Mouse (Mus musculus) C2C12 (cell line): ENCODE results near the gene Herc4. TPM values are rescaled to one million over a fixed set of nuclear protein-coding genes. Genes with fewer than 3 reads are reported as not detected.

Experiments used
- H3K27me3 ChIP-seq: one replicate; pipeline ENCODE4 v1.6.1; 2011; ENCODE audit not compliant: control insufficient read depth, insufficient read depth, insufficient read length
- H3K36me3 ChIP-seq: one replicate; pipeline ENCODE4 v1.6.1; 2011; ENCODE audit not compliant: control insufficient read depth, insufficient read depth
- H3K4me3 ChIP-seq: one replicate; pipeline ENCODE4 v1.5.1; 2011; ENCODE audit warnings: mild to moderate bottlenecking, control low read depth; ENCODE audit not compliant: poor library complexity, insufficient read depth, severe bottlenecking
- H3K79me2 ChIP-seq: one replicate; pipeline ENCODE4 v1.6.1; 2011; ENCODE audit not compliant: control insufficient read depth, insufficient read depth
- H3K79me3 ChIP-seq: one replicate; pipeline ENCODE4 v1.6.1; 2011; ENCODE audit warnings: low read depth, control low read depth
- H3ac ChIP-seq: one replicate; pipeline ENCODE3; 2011; ENCODE audit warnings: low read depth; ENCODE audit not compliant: control insufficient read depth, insufficient read length
- CEBPB ChIP-seq: IDR thresholded peaks from one replicate; pipeline ENCODE4 v1.6.1; 2011; ENCODE audit warnings: low read depth, mild to moderate bottlenecking, control low read depth, moderate library complexity
- CTCF ChIP-seq: IDR thresholded peaks from one replicate; pipeline ENCODE4 v1.5.1; 2011; ENCODE audit not compliant: control insufficient read depth, insufficient read depth, insufficient read length
- FOSL1 ChIP-seq: IDR thresholded peaks from one replicate; pipeline ENCODE4 v1.8.0; 2011; ENCODE audit warnings: mild to moderate bottlenecking, low read length; ENCODE audit not compliant: poor library complexity, insufficient read depth, severe bottlenecking
- MAX ChIP-seq: IDR thresholded peaks from one replicate; pipeline ENCODE4 v1.6.1; 2011; ENCODE audit warnings: mild to moderate bottlenecking, control low read depth
- MYOD1 ChIP-seq: IDR thresholded peaks from one replicate; pipeline ENCODE4 v1.6.1; 2011; ENCODE audit warnings: low read depth; ENCODE audit not compliant: control insufficient read depth, insufficient read length
- MYOG ChIP-seq: IDR thresholded peaks from one replicate; pipeline ENCODE4 v1.6.1; 2011; ENCODE audit not compliant: control insufficient read depth, insufficient read length; ENCODE audit errors: extremely low read depth
- USF1 ChIP-seq: IDR thresholded peaks from one replicate; pipeline ENCODE4 v1.6.1; 2011; ENCODE audit warnings: low read depth, mild to moderate bottlenecking, control low read depth, moderate library complexity
- polyA plus RNA-seq: library from polyadenylated mRNA; unstranded; fragments of >200 nt; fragmentation: generic; extraction: Trizol; gene quantifications from one replicate; pipeline ENCODE4 v1.2.1, GENCODE M21; 2012; ENCODE audit warnings: missing spikeins

Herc4 gene
- polyA plus RNA-seq, 1 experiment: 10.7 TPM

DNA sequence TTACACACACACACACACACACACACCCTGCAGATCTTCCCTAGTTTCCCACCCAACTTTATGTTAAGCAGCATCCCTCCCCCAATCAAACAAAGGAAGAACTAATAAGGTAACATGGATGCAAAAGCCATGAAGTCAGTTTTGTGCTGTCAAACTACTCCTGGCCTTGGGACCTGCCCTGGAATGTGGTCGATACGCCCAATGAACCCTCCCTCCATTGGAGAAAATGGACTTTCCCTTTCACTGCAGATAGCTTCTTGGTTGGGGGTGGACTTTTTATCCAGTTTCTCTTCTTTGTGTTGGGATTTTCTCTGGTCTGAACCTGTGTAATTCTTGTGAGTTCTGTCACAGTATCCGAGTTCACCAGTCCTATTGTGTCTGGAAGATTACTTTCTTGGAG lies 15.1 kb downstream of the Herc4 start:
- Histone ChIP-seq H3K4me3 (no peak overlapping the region), H3K36me3 (peaks cover 6% of the 10 kb centered on the region), H3K27me3 (no peaks in the 10 kb centered on the region), H3K79me3 (peaks cover 54% of the 10 kb centered on the region), H3ac (no peak overlapping the region), H3K79me2 (peaks cover 99% of the 10 kb centered on the region)
- TF ChIP-seq MAX (no peak), MYOG (no peak), USF1 (no peak), MYOD1 (no peak), CEBPB (no peak), CTCF (no peak), FOSL1 (no peak)

DNA sequence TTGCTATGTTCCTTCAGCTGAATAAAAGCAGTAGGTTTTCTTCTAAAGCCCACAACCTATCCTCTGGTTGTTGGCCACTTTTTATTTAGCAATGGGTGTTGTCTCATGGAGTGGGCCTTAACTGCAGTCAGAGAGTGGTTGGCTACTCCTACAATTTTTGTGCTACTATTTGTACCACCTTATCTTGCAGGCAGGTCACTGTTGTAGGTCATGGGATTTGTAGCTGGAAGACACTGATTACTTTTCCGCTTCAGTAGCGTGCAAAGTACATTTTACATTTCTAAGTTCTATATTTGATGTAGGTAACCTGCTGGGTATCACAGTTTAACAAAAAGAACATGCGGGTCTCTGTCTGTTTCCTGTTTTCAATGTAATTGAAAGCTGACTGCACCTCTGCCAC lies 15.7 kb downstream of the Herc4 start:
- H3K79me2 ChIP-seq: peaks cover 99% of the 10 kb centered on the region
- peaks cover 6% of the 10 kb centered on the region for H3K36me3 ChIP-seq
- TF ChIP-seq MYOG (no peak), USF1 (no peak), FOSL1 (no peak), MYOD1 (no peak), MAX (no peak), CTCF (no peak), CEBPB (no peak)
- no peaks in the 10 kb centered on the region for H3K27me3 ChIP-seq
- H3ac ChIP-seq: no peak overlapping the region
- no peak overlapping the region for H3K4me3 ChIP-seq
- H3K79me3 ChIP-seq: peaks cover 57% of the 10 kb centered on the region

DNA sequence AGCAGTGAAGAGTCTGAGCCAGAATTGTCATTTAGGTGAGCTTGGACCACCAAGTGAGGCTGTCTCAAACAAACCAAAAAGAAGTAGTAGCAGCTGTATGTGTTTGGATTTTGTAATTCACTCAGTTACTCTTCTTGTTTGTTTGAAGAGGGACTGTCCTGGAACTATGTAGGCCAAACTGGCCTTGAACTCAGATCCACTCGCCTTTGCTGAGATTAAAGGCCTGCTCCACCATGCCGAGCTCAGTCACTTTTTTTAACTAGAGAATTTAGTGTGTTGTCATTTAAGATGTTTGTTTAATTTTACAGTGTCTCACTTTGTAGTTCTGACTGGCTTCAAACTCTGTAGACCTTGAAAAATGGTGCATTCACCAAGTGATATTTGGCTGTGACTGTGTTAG lies 24.3 kb downstream of the Herc4 start:
- Histone ChIP-seq H3K27me3 (no peaks in the 10 kb centered on the region), H3K79me2 (peaks cover 49% of the 10 kb centered on the region), H3K79me3 (peaks cover 26% of the 10 kb centered on the region), H3K4me3 (no peak overlapping the region), H3ac (no peak overlapping the region), H3K36me3 (peaks cover 41% of the 10 kb centered on the region)
- TF ChIP-seq FOSL1 (no peak), MYOD1 (no peak), CTCF (no peak), CEBPB (no peak), USF1 (no peak), MYOG (no peak), MAX (no peak)

DNA sequence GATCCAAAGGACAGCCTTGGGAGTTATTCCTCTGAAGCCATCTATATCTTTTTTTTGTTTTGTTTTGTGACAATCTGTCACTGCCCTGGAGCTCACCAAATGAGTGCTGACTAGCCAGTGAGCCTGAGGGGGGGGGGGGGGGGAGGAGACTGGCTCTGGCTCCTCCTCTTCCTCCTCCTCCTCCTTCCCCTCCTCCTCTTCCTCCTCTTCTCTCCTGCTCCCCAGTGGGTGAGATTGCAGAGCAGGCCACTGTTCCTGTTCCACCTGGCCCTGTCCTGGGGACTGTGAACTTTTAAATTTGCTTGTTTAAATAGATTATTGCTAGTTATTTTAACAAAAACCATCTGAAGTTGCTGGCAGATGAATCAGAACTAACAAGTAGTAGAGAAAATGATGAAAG lies 28.8 kb downstream of the Herc4 start:
- Histone ChIP-seq H3K79me2 (peaks cover 8% of the 10 kb centered on the region), H3K27me3 (no peaks in the 10 kb centered on the region), H3ac (no peak overlapping the region), H3K36me3 (peaks cover 53% of the 10 kb centered on the region), H3K79me3 (peaks cover 9% of the 10 kb centered on the region), H3K4me3 (no peak overlapping the region)
- TF ChIP-seq USF1: no peak
- no peak for TF ChIP-seq MYOD1
- TF ChIP-seq MYOG: no peak
- TF ChIP-seq CTCF: no peak
- TF ChIP-seq MAX: no peak
- no peak for TF ChIP-seq CEBPB
- no peak for TF ChIP-seq FOSL1

DNA sequence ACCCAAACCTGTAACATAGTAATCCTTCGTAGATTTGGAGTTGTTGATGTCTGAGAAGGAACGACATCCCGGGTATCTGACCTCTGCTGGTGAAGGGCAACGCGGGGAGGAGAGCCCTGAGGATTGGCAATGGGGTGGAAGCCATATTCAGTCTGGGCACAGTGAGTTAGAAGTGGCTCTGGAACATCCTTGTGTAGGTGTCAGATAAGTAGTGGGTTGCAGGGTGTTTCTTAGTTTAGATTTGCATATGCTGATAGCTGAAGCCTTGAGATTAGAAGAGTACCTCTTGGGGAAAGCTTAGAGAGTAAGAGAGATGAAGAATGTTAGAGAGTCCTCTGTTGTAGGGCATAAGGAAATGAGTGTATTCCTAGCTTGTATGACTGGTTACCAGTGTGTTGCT lies 29.3 kb downstream of the Herc4 start:
- H3K4me3 ChIP-seq: no peak overlapping the region
- no peaks in the 10 kb centered on the region for H3K27me3 ChIP-seq
- H3K79me2 ChIP-seq: peaks cover 3% of the 10 kb centered on the region
- TF ChIP-seq MYOD1 (no peak), MAX (no peak), CEBPB (no peak), CTCF (no peak), MYOG (no peak)
- H3K36me3 ChIP-seq: peaks cover 57% of the 10 kb centered on the region
- H3K79me3 ChIP-seq: peaks cover 4% of the 10 kb centered on the region
- H3ac ChIP-seq: no peak overlapping the region

DNA sequence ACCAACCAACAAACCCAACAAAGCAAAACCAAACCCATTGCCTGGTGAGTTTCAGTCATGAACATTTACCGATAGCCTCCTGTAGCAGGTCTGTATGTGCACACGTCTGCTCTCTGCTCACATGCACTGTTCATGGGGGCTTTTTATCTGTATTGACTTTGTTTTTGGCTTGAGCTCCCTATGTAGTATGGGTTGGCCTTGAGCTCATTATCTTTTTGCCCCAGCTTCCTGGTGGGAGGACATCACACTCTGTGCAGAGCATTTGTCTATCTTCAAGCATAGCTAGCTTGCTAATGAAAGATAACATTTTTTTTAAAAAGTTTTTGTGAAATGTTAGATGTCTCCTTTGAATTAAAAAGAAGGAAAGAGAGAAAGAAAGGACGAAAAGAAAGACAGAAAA lies 33.4 kb downstream of the Herc4 start:
- Histone ChIP-seq H3K79me2 (no peaks in the 10 kb centered on the region), H3K4me3 (no peak overlapping the region), H3ac (no peak overlapping the region), H3K27me3 (no peaks in the 10 kb centered on the region), H3K36me3 (peaks cover 70% of the 10 kb centered on the region), H3K79me3 (no peaks in the 10 kb centered on the region)
- TF ChIP-seq MYOD1 (no peak), MAX (no peak), MYOG (no peak), CEBPB (no peak), FOSL1 (no peak), USF1 (no peak), CTCF (no peak)
